Comparison of ENCODE assay signal across 27 mouse cellular contexts in the genomic region with DNA sequence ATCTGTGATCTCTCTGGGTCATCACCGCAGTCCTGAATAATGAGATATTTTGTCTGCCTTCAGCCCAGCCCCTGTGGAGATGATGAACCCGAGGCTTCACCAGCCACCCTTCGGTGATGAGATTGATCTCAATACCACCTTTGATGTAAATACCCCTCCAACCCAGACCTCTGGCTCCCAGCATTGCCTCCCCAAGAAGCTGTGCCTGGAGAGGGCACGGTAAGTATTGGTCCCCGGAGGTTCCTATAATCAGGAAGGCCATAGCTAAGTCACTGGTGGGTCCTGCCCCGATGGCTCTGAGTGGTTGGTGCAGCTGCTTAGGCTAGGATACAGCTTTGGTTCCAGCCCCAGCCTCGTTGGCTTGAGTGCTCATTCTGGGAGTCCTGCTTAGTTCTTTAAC. TPM values are rescaled to one million over a fixed set of nuclear protein-coding genes. Genes with fewer than 3 reads are reported as not detected.
"Had no signal": no experiment of that assay in that cellular context is flagged by ENCODE, and none has a peak within 500 bp of the region (broad histone marks: within the 10 kb centered on the region; RNA-seq: fewer than 3 reads in every experiment).

No protein-coding gene starts in this region.

- DNase-seq: gastrocnemius, adult 2 months; gastrocnemius, postnatal 10 days; gastrocnemius, postnatal 25 days; heart, adult 2 months; heart, postnatal 10 days; heart, postnatal 4 days; kidney, adult 18-20 months; kidney, adult 8-10 months; kidney, postnatal 10 days; kidney, postnatal 25 days; kidney, postnatal 4 days; left cerebral cortex, postnatal 4 days had no signal

- H3K9ac ChIP-seq: hindbrain, embryonic 12.5 days; hindbrain, embryonic 14.5 days; intestine, embryonic 15.5 days; limb, embryonic 13.5 days; limb, embryonic 15.5 days; liver, embryonic 14.5 days had no signal

- H3K4me2 ChIP-seq: heart, embryonic 11.5 days; hindbrain, embryonic 12.5 days; hindbrain, embryonic 14.5 days; intestine, embryonic 15.5 days; limb, embryonic 13.5 days; limb, embryonic 15.5 days; liver, embryonic 11.5 days had no signal

- H3K4me3 ChIP-seq: gastrocnemius, adult 2 months; heart, adult 2 months; hindbrain, embryonic 10.5 days; hindbrain, embryonic 12.5 days; intestine, embryonic 15.5 days; layer of hippocampus, adult 2 months; limb, embryonic 13.5 days; limb, embryonic 15.5 days had no signal

- H3K27ac ChIP-seq: hindbrain, embryonic 10.5 days; hindbrain, embryonic 12.5 days; hindbrain, embryonic 14.5 days; intestine, embryonic 15.5 days; layer of hippocampus, adult 2 months; limb, embryonic 13.5 days; limb, embryonic 15.5 days; liver, embryonic 14.5 days had no signal

- H3K4me1 ChIP-seq: hindbrain, embryonic 10.5 days; hindbrain, embryonic 12.5 days; intestine, embryonic 15.5 days; limb, embryonic 13.5 days; limb, embryonic 15.5 days had no signal

- H3K9me3 ChIP-seq: hindbrain, embryonic 10.5 days; hindbrain, embryonic 12.5 days; intestine, embryonic 15.5 days; limb, embryonic 13.5 days; limb, embryonic 15.5 days had no signal

- H3K27me3 ChIP-seq: hindbrain, embryonic 12.5 days; intestine, embryonic 15.5 days; limb, embryonic 13.5 days; limb, embryonic 15.5 days had no signal

- ATAC-seq: hindbrain, embryonic 16.5 days; inflammation-experienced regulatory T-cells, adult 6 months; intestine, embryonic 15.5 days; intestine, postnatal 0 days had no signal

RNA-seq across cellular contexts. Expression of a gene that starts 14.3 kb away (rescaled TPM):
- total RNA-seq: gastrocnemius, adult 2 months; gastrocnemius, postnatal 25 days; granulocyte monocyte progenitor cell, adult 5-6 weeks; heart, adult 2 months; left cerebral cortex, postnatal 25 days had no signal
- polyA plus RNA-seq: inflammation-experienced regulatory T-cells, adult 6 months had no signal

RNA-seq across cellular contexts. Expression of a gene that starts 23.8 kb away (rescaled TPM):
- total RNA-seq: granulocyte monocyte progenitor cell, adult 5-6 weeks had no signal
